In genomic region chr1:193191675-193192283, GRCm38 (mm10) we compare ENCODE assay signal across 13 mouse cellular contexts. TPM values are rescaled to one million over a fixed set of nuclear protein-coding genes. Genes with fewer than 3 reads are reported as not detected.
A peak's percentile ranks its signal among the peaks of the same experiment; 100 is the strongest.
DNase-seq lines count a peak whose midpoint lies in the region; ATAC-seq and TF ChIP-seq lines count a peak whose summit lies in the region.
"Had no signal": no experiment of that assay in that cellular context is flagged by ENCODE, and none has a peak within 500 bp of the region (broad histone marks: within the 10 kb centered on the region; RNA-seq: fewer than 3 reads in every experiment).

No protein-coding gene starts in this region.

- H3K27ac ChIP-seq in lung, postnatal 0 days (ENCODE audit: low read length): no peak overlapping the region
- H3K27ac ChIP-seq in heart, postnatal 0 days (ENCODE audit: low read depth): peak overlapping the region; percentile 76
- no peak overlapping the region for H3K27ac ChIP-seq in kidney, embryonic 16.5 days (ENCODE audit: low read length)
- H3K27ac ChIP-seq: liver, embryonic 14.5 days; midbrain, embryonic 15.5 days had no signal

- no peak overlapping the region for H3K9ac ChIP-seq in lung, postnatal 0 days (replicated peaks; ENCODE audit: low read depth)
- H3K9ac ChIP-seq in heart, postnatal 0 days (replicated peaks; ENCODE audit: low read depth, low read length): no peak overlapping the region
- no peak overlapping the region for H3K9ac ChIP-seq in kidney, embryonic 16.5 days (replicated peaks; ENCODE audit: low read length)
- H3K9ac ChIP-seq: liver, embryonic 14.5 days; midbrain, embryonic 15.5 days had no signal

- H3K4me3 ChIP-seq in lung, postnatal 0 days (ENCODE audit: low read depth, low read length): no peak overlapping the region
- no peak overlapping the region for H3K4me3 ChIP-seq in heart, postnatal 0 days (ENCODE audit: low read depth, low read length)
- no peak overlapping the region for H3K4me3 ChIP-seq in kidney, embryonic 16.5 days (ENCODE audit: low read length)
- H3K4me3 ChIP-seq: midbrain, embryonic 15.5 days had no signal

- H3K4me1 ChIP-seq in lung, postnatal 0 days (ENCODE audit: insufficient read depth, low read depth, low read length): peaks cover 21% of the 10 kb centered on the region
- H3K4me1 ChIP-seq in heart, postnatal 0 days (ENCODE audit: control insufficient read depth, insufficient read depth): peaks cover 34% of the 10 kb centered on the region
- H3K4me1 ChIP-seq in kidney, embryonic 16.5 days (ENCODE audit: insufficient read depth, low read length): peaks cover 24% of the 10 kb centered on the region

- H3K9me3 ChIP-seq in lung, postnatal 0 days (ENCODE audit: low read length): no peaks in the 10 kb centered on the region
- no peaks in the 10 kb centered on the region for H3K9me3 ChIP-seq in heart, postnatal 0 days (replicated peaks; ENCODE audit: control insufficient read depth, low read length)
- H3K9me3 ChIP-seq in kidney, embryonic 16.5 days (ENCODE audit: low read length): no peaks in the 10 kb centered on the region
- H3K9me3 ChIP-seq: midbrain, embryonic 15.5 days had no signal

- TF ChIP-seq EP300 in lung, postnatal 0 days (IDR thresholded peaks at IDR 0.05): no peak
- TF ChIP-seq EP300 in heart, postnatal 0 days (IDR thresholded peaks at IDR 0.05; ENCODE audit: low read depth): no peak

- WGBS in lung, postnatal 0 days: 68% methylated on average over 7 of the region's 7 CpGs
- 50% methylated on average over 7 of the region's 7 CpGs for WGBS in heart, postnatal 0 days
- WGBS in kidney, embryonic 16.5 days: 88% methylated on average over 7 of the region's 7 CpGs

- H3K36me3 ChIP-seq in lung, postnatal 0 days (ENCODE audit: insufficient read depth, low read length): no peaks in the 10 kb centered on the region
- no peaks in the 10 kb centered on the region for H3K36me3 ChIP-seq in heart, postnatal 0 days (replicated peaks; ENCODE audit: control insufficient read depth, insufficient read depth, low read length)
- no peaks in the 10 kb centered on the region for H3K36me3 ChIP-seq in kidney, embryonic 16.5 days (ENCODE audit: insufficient read depth, low read length)
- H3K36me3 ChIP-seq: midbrain, embryonic 15.5 days had no signal

- H3K4me2 ChIP-seq in lung, postnatal 0 days (replicated peaks; ENCODE audit: low read depth, low read length): no peak overlapping the region
- no peak overlapping the region for H3K4me2 ChIP-seq in heart, postnatal 0 days (ENCODE audit: low read depth, low read length)
- H3K4me2 ChIP-seq in kidney, embryonic 16.5 days (replicated peaks; ENCODE audit: low read depth, low read length): no peak overlapping the region
- H3K4me2 ChIP-seq: midbrain, embryonic 15.5 days had no signal

- no peaks in the 10 kb centered on the region for H3K27me3 ChIP-seq in lung, postnatal 0 days (replicated peaks; ENCODE audit: insufficient read depth, low read length)
- no peaks in the 10 kb centered on the region for H3K27me3 ChIP-seq in heart, postnatal 0 days (ENCODE audit: control insufficient read depth, insufficient read depth, low read length)
- H3K27me3 ChIP-seq in kidney, embryonic 16.5 days (ENCODE audit: insufficient read depth, low read length): no peaks in the 10 kb centered on the region
- H3K27me3 ChIP-seq: midbrain, embryonic 15.5 days had no signal

- no peak for TF ChIP-seq CTCF in lung, postnatal 0 days (IDR thresholded peaks at IDR 0.05)
- TF ChIP-seq CTCF in heart, postnatal 0 days (IDR thresholded peaks at IDR 0.05; ENCODE audit: low read depth): no peak

- ATAC-seq in lung, postnatal 0 days: no peak
- peak; percentile 42 for ATAC-seq in heart, postnatal 0 days (ENCODE audit: insufficient read depth, low read depth)
- peak; percentile 32; the same call in 1 of the 2 replicates for ATAC-seq in neutrophil, adult 5-6 weeks (ENCODE audit: extremely low read depth, insufficient number of reproducible peaks, low FRiP score, poor library complexity, severe bottlenecking)
- ATAC-seq in kidney, embryonic 16.5 days (ENCODE audit: low FRiP score, low TSS enrichment): no peak
- ATAC-seq: midbrain, embryonic 15.5 days had no signal

- DNase-seq in cerebellum, postnatal 10 days: peak; percentile 25 to 38
- DNase-seq in cerebellum, adult 8-10 months: no peak
- peak; percentile 35 for DNase-seq in lung, postnatal 0 days (ENCODE audit: low spot score)
- DNase-seq in lung, postnatal 36 days: no peak
- DNase-seq in heart, postnatal 0 days (ENCODE audit: low spot score): peak; percentile 55
- DNase-seq in cerebellum, postnatal 36 days: no peak
- DNase-seq: adrenal gland, adult 8-10 months; cerebellum, adult 18-20 months; kidney, adult 2 months had no signal

RNA-seq across cellular contexts. Expression of gene Traf3ip3, which starts 9.7 kb away (rescaled TPM):
- polyA plus RNA-seq in lung, postnatal 0 days (2015; fragmentation: Nextera tagmentation; extraction: Ambion mirVana): 3.0 and 3.6 TPM in 2 replicates
- total RNA-seq in heart, postnatal 0 days (2014; rRNA removed; ENCODE audit: low replicate concordance): 0.08 and 0.61 TPM in 2 replicates
- 0.54 and 0.79 TPM in 2 replicates for polyA plus RNA-seq in heart, postnatal 0 days (2015; fragmentation: Nextera tagmentation; extraction: Ambion mirVana)
- total RNA-seq in neutrophil, adult 5-6 weeks (2017): 473 and 476 TPM in 2 replicates
- polyA plus RNA-seq in kidney, embryonic 16.5 days (2015; fragmentation: Nextera tagmentation; extraction: Ambion mirVana): 2.0 and 2.1 TPM in 2 replicates

RNA-seq across cellular contexts. Expression of gene Lamb3, which starts 15.7 kb away (rescaled TPM):
- 62.8 and 63.1 TPM in 2 replicates for polyA plus RNA-seq in lung, postnatal 0 days (2015; fragmentation: Nextera tagmentation; extraction: Ambion mirVana)
- total RNA-seq in heart, postnatal 0 days (2014; rRNA removed; ENCODE audit: low replicate concordance): 9.8 and 19.2 TPM in 2 replicates
- 6.0 and 8.1 TPM in 2 replicates for polyA plus RNA-seq in heart, postnatal 0 days (2015; fragmentation: Nextera tagmentation; extraction: Ambion mirVana)
- 25.7 and 29.8 TPM in 2 replicates for total RNA-seq in neutrophil, adult 5-6 weeks (2017)
- 1.2 and 2.3 TPM in 2 replicates for polyA plus RNA-seq in kidney, embryonic 16.5 days (2015; fragmentation: Nextera tagmentation; extraction: Ambion mirVana)

RNA-seq across cellular contexts. Expression of gene A130010J15Rik, which starts 23.9 kb away (rescaled TPM):
- 8.3 and 8.4 TPM in 2 replicates for polyA plus RNA-seq in lung, postnatal 0 days (2015; fragmentation: Nextera tagmentation; extraction: Ambion mirVana)
- 17.7 and 23.2 TPM in 2 replicates for total RNA-seq in heart, postnatal 0 days (2014; rRNA removed; ENCODE audit: low replicate concordance)
- polyA plus RNA-seq in heart, postnatal 0 days (2015; fragmentation: Nextera tagmentation; extraction: Ambion mirVana): 9.8 and 11.3 TPM in 2 replicates
- total RNA-seq in neutrophil, adult 5-6 weeks (2017): 6.8 and 7.4 TPM in 2 replicates
- 16.1 and 17.1 TPM in 2 replicates for polyA plus RNA-seq in kidney, embryonic 16.5 days (2015; fragmentation: Nextera tagmentation; extraction: Ambion mirVana)

RNA-seq across cellular contexts. Expression of gene Irf6, which starts 38.9 kb away (rescaled TPM):
- polyA plus RNA-seq in lung, postnatal 0 days (2015; fragmentation: Nextera tagmentation; extraction: Ambion mirVana): 14.3 and 17.0 TPM in 2 replicates
- total RNA-seq in heart, postnatal 0 days (2014; rRNA removed; ENCODE audit: low replicate concordance): 3.4 and 6.6 TPM in 2 replicates
- 2.2 and 2.5 TPM in 2 replicates for polyA plus RNA-seq in heart, postnatal 0 days (2015; fragmentation: Nextera tagmentation; extraction: Ambion mirVana)
- total RNA-seq in neutrophil, adult 5-6 weeks (2017): 1.1 and 1.7 TPM in 2 replicates
- polyA plus RNA-seq in kidney, embryonic 16.5 days (2015; fragmentation: Nextera tagmentation; extraction: Ambion mirVana): 18.2 and 18.6 TPM in 2 replicates

Comparison
In these comparisons a context has a peak if more than half of its experiments do, and no peak if none do; other contexts are left out.
1. DNase-seq: peak in cerebellum, postnatal 10 days (2 of 2), lung, postnatal 0 days (single experiment) and heart, postnatal 0 days (single experiment); none in cerebellum, adult 8-10 months (single experiment), lung, postnatal 36 days (single experiment) and cerebellum, postnatal 36 days (0 of 2).
2. ATAC-seq: peak in heart, postnatal 0 days (single experiment) and neutrophil, adult 5-6 weeks (single experiment); none in lung, postnatal 0 days (single experiment) and kidney, embryonic 16.5 days (single experiment).